Mouse (Mus musculus) brain, embryonic 14.5 days (tissue): ENCODE results near the gene Rbm18.

Experiments used
- CTCF ChIP-seq: fragments of 200-500 bp; IDR thresholded peaks from 2 replicates; pipeline ENCODE4 v1.5.1; 2012; ENCODE audit warnings: inconsistent platforms, mild to moderate bottlenecking, moderate library complexity, borderline replicate concordance; ENCODE audit not compliant: insufficient read depth, insufficient read length; ENCODE audit errors: extremely low read depth
- POLR2A ChIP-seq: fragments of 200-500 bp; IDR thresholded peaks from 2 replicates; pipeline ENCODE4 v1.6.1; 2012; ENCODE audit warnings: mild to moderate bottlenecking, inconsistent platforms, borderline replicate concordance; ENCODE audit not compliant: poor library complexity, insufficient read depth, insufficient read length, severe bottlenecking; ENCODE audit errors: extremely low read depth

DNA sequence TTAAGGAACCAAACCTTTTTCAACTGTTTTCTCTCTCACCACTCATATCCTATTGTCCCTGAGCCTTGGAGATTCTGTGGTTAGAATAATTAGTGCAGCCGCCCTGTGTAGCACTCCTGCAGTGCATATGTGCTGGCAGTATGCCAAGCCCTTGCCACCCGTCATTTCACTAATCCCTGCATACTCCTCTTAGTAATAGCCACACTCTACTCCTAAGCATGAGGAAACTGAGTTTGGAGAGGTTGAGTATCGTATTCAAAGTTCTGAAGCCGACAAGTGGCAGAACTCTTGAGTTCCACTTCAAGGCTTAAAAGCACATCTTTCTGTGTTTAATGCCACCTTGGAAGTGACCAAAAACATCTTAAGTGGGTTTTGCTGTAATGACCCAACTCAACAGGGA, 35.6 kb upstream of the Rbm18 start:
- TF ChIP-seq POLR2A, result no peak
- TF ChIP-seq CTCF, result no peak
